Mouse (Mus musculus): ENCODE data around the gene Krt86.
"Not testable (repeated sequence)": the region's sequence is repeated elsewhere in the genome, so short reads cannot be mapped to it uniquely, and the experiment has no call there.

Gene Krt86

DNA sequence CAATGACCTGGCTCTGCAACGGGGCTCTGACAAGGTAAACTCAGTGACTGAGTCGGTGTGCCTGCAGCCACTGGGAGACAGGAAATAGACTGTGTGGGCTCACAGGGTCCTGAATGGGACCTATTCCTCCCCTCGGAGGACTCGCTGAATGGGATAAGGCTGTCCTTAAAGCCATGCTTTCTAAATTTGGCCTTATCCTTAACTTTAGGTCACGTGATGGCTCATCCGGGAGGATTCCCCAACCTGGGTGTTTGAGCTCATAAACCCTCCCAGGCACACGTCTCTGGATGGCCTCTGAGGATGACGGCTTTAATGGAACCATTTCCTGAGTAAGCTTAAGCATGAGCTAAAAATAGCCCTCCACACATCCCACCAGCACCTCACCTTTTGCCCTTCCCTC lies 19.4 kb downstream of the Krt86 start:
- no peak for DNase-seq (ENCODE audit: low spot score)

DNA sequence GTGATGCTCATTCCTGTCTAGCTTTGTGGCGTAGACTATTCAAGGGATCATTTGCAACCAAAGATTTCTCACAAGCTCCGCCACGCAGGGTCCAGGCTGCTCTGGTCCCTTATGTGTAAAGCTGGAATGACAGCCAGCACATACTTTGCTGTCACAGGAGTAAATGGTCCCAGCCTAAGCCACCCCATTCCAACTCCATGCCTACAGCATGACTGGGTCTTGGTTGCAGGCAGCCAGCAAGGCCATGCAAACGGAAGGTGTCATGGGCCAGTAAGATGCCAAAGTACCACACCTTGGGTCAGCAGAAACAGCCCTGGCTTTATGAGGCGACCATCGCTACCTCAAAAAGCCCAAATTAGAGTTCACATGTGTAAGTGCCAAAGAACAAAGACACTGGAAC lies 20.4 kb downstream of the Krt86 start:
- no peak for DNase-seq (ENCODE audit: low spot score)

GRCm38 (mm10) chr15:101494203-101494602 lies 20.9 kb downstream of the Krt86 start:
- DNase-seq (ENCODE audit: low spot score), result no peak

GRCm38 (mm10) chr15:101495266-101495665 lies 22.0 kb downstream of the Krt86 start:
- no peak for DNase-seq (ENCODE audit: low spot score)

- peak; percentile 36 for DNase-seq (ENCODE audit: low spot score)
Observed at GRCm38 (mm10) chr15:101497181-101497580, 23.9 kb downstream of the Krt86 start.

GRCm38 (mm10) chr15:101506896-101507758 lies 33.8 kb downstream of the Krt86 start:
- DNase-seq (ENCODE audit: low spot score), result peak; percentile 71

- no peak for DNase-seq (ENCODE audit: low spot score)
Observed at GRCm38 (mm10) chr15:101508247-101508646, 35.0 kb downstream of the Krt86 start.

DNA sequence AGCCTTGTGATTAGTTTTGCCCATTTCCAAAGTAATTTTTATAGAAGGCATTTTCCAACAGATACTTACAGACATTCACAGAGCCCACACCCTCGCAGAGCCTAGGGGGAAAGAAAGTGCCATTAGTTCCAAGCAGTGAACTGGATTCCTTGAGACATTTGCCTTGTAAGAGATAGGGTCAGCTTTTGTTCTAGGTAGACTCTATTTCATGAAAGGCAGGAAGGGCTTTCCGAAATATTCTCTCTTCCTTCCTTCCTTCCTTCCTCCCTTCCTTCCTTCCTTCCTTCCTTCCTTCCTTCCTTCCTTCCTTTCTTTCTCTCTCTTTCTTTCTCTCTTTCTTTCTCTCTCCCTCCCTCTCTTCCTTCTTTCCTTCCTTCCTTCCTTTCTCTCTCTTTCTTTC lies 43.9 kb downstream of the Krt86 start, which contains the start of gene Gm49425:
TSS of gene Gm49425 (minus strand) at position 101 of the 400 bp plus-strand sequence.
- not testable (repeated sequence) for DNase-seq (ENCODE audit: low spot score)

DNA sequence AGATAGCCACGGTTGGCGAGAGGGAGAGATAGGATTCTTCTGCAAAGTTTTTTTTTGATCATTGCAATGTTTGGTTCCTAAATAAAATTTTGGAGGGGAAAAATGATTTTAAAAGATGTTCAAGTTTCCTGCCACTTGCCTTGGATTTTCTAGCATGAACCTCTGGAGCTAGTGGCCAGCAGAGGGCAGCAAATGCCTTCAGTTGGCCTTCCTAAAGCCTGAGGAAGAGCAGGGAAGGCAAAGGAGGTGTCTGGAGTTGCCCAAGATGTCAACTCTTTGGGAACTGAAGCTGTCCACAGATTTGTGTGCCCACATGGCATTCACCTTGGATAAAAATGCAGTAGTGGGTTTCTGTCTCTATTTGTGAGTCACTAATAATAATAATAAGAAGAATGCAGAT lies 46.5 kb downstream of the Krt86 start:
- DNase-seq (ENCODE audit: low spot score), result peak; percentile 37

GRCm38 (mm10) chr15:101522556-101523232 lies 49.4 kb downstream of the Krt86 start:
- DNase-seq (ENCODE audit: low spot score), result no peak
